Mouse (Mus musculus) small intestine, adult 2 months (tissue): ENCODE data around the gene Prkch. TPM values are rescaled to one million over a fixed set of nuclear protein-coding genes. Genes with fewer than 3 reads are reported as not detected.

Experiments
- H3K27ac ChIP-seq: fragments of 200-500 bp; 2 replicates; pipeline ENCODE4 v1.5.1; 2012; ENCODE audit warnings: low read depth, low read length, control low read depth, inconsistent platforms; ENCODE audit not compliant: insufficient read depth
- H3K27me3 ChIP-seq: fragments of 200-500 bp; 2 replicates; pipeline ENCODE4 v1.6.1; 2012; ENCODE audit warnings: mild to moderate bottlenecking, moderate library complexity, low read length, inconsistent platforms; ENCODE audit not compliant: control insufficient read depth, insufficient read depth
- H3K36me3 ChIP-seq: fragments of 200-500 bp; 2 replicates; pipeline ENCODE4 v1.6.1; 2012; ENCODE audit warnings: mild to moderate bottlenecking, low read length, control low read depth, inconsistent platforms; ENCODE audit not compliant: control insufficient read depth, insufficient read depth
- H3K4me1 ChIP-seq: fragments of 200-500 bp; 2 replicates; pipeline ENCODE4 v1.6.1; 2012; ENCODE audit warnings: low read length, inconsistent platforms, mixed read lengths; ENCODE audit not compliant: control insufficient read depth, insufficient read depth, insufficient read length
- H3K4me3 ChIP-seq: fragments of 200-500 bp; 2 replicates; pipeline ENCODE4 v1.5.1; 2012; ENCODE audit warnings: low read depth, mild to moderate bottlenecking, control low read depth, inconsistent platforms, low read length, moderate library complexity
- CTCF ChIP-seq: fragments of 200-500 bp; IDR thresholded peaks from 2 replicates; pipeline ENCODE4 v1.5.1; 2012; ENCODE audit warnings: low read depth, mild to moderate bottlenecking, control low read depth, inconsistent platforms, low read length, moderate library complexity, mixed read lengths; ENCODE audit not compliant: insufficient replicate concordance, insufficient read length; ENCODE audit errors: extremely low read depth
- POLR2A ChIP-seq: fragments of 200-500 bp; IDR thresholded peaks from 2 replicates; pipeline ENCODE4 v1.6.1; 2012; ENCODE audit warnings: low read depth, mild to moderate bottlenecking, control low read depth, inconsistent platforms, low read length, moderate library complexity
- WGBS: fragments of 180-500 bp; shearing (Covaris S2); methylation state at CpG from one replicate; pipeline ENCODE4 v1.1.7; 2018; 5-methylcytosine and 5-hydroxymethylcytosine counted together
- polyA plus RNA-seq: library from polyadenylated mRNA; depleted of rRNA; stranded (reverse); fragments of >200 nt; gene quantifications from 2 replicates; pipeline ENCODE4 v1.2.3, GENCODE M21; 2012

Prkch gene
- polyA plus RNA-seq, 1 experiment: 3.2 TPM

DNA sequence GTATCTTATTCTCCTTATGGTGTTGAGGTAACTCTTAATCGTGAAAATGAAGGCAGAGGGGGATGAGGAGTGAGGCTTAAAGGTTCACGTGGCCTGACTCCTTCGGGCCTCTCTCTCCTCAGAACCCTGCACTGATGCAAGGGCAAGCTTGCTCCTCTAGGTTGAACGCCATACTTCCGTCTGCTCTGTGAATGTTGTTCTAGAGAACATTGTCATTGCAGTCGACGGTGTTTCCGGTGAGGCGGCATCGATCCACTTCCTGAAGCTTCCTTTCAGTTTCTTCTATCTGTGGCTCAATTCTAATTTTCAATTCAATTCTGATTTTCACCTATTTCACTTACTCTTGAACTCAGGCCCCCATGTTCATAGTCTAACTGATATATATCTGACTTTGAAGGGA lies 139.3 kb downstream of the Prkch start:
- Histone ChIP-seq H3K27me3 (no peaks in the 10 kb centered on the region), H3K36me3 (no peaks in the 10 kb centered on the region), H3K4me1 (no peaks in the 10 kb centered on the region), H3K4me3 (no peak overlapping the region), H3K27ac (no peak overlapping the region)
- WGBS: 87% methylated on average over 10 of the region's 10 CpGs
- no peak for TF ChIP-seq POLR2A
- TF ChIP-seq CTCF: no peak

DNA sequence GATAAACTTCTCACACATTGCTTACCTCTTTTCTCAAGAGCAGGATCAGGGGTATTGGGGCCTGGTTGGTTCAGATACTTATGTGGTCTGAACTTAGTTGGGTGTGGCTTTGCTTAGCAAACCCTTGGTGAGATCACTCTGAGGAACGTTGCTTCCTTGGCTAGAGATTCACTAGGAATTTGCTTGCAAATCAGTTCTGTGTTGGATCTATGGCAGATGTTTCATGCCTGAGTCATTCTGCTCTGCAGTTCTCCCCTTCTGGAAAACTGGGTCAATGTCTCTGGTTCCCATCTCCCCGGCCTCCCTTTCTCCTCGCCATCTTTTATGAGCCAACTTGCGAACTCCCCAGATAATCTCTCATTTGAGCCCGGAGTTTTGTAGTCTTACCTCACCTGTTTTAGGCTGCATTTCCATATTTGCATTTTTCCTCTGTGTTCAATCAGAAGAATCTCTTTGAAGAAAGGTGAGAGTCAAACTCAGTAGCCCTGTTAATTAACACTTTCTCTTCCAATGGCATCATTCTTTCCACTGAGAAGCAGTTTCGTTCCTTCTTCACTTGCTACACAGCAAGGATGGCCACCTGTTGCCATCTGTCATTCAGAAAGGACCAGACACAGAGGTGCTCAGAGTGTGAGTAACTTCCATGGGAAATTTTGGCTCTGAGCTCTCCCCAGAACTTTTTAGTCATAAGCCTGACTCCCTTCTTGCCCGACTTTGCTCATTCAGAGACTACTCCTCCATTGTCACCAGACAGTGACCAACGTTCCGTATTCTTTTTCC lies 141.4 kb downstream of the Prkch start:
- no peaks in the 10 kb centered on the region for H3K27me3 ChIP-seq
- no peaks in the 10 kb centered on the region for H3K36me3 ChIP-seq
- H3K4me3 ChIP-seq: no peak overlapping the region
- no peak overlapping the region for H3K27ac ChIP-seq
- no peaks in the 10 kb centered on the region for H3K4me1 ChIP-seq
- WGBS: 81% methylated on average over 9 of the region's 9 CpGs
- TF ChIP-seq CTCF (no peak), POLR2A (no peak)

DNA sequence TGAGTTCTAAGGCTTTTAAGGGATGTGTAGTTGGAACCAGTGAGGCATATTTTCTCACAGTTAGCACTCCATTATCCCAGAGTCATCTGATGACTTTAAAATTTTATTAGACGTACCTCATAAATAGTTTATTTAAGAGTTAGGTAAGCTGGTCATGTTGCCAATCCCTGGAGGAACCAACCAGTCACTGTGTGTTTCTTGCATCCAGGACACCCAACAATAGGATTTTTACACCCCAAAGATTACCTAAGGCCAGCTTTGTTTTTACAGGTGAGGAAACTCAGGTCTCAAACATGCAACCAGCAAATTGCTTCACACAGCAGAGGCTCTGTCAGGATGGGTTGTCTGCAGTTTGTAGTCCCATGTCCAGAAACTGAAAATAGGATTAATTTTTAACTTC lies 142.4 kb downstream of the Prkch start:
- Histone ChIP-seq H3K27ac (no peak overlapping the region), H3K27me3 (no peaks in the 10 kb centered on the region), H3K4me1 (no peaks in the 10 kb centered on the region), H3K36me3 (no peaks in the 10 kb centered on the region), H3K4me3 (no peak overlapping the region)
- TF ChIP-seq POLR2A: no peak
- TF ChIP-seq CTCF: no peak
- WGBS: 83% methylated on average over 1 of the region's 1 CpGs

DNA sequence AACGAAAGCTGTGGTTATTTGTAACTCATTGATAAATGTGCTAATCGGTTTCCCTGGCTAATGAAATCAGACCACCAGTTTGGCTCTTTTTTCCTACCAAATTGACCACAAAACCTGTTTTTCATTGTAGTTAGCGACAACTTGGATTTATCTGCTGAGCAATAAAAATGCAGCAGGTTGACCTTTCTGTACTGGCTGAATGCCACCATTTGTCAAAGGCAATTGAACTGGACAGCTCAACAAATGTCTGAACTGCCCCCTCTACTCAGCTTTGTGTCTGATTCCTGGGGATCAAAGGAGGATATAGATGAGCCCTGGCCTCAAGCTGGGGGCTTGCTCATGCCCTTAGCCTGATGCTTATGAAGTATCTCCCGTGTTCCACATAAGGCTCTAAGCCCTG lies 146.0 kb downstream of the Prkch start:
- Histone ChIP-seq H3K4me3 (no peak overlapping the region), H3K4me1 (no peaks in the 10 kb centered on the region), H3K36me3 (no peaks in the 10 kb centered on the region), H3K27ac (no peak overlapping the region), H3K27me3 (no peaks in the 10 kb centered on the region)
- WGBS: 45% methylated on average over 4 of the region's 4 CpGs
- no peak for TF ChIP-seq CTCF
- TF ChIP-seq POLR2A: no peak

DNA sequence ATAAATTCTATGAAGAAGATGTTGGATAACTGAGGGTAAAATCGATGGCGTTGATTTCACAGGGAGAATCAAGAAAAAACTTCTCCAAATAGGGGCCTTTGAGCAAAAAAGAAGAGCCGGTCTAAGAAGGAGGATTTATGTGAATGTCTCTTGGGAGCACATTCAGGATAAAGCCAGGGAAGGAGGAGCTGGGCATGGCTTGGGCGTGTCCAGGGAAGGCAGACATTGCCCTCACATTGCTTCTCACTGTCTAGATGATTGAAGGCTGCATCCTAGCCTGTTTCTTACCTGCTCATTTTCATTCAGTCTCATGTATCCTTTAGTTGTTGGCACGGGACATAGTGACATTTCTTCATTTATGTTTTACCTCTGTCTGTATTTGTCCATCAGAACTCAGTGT lies 146.5 kb downstream of the Prkch start:
- WGBS: 79% methylated on average over 5 of the region's 5 CpGs

DNA sequence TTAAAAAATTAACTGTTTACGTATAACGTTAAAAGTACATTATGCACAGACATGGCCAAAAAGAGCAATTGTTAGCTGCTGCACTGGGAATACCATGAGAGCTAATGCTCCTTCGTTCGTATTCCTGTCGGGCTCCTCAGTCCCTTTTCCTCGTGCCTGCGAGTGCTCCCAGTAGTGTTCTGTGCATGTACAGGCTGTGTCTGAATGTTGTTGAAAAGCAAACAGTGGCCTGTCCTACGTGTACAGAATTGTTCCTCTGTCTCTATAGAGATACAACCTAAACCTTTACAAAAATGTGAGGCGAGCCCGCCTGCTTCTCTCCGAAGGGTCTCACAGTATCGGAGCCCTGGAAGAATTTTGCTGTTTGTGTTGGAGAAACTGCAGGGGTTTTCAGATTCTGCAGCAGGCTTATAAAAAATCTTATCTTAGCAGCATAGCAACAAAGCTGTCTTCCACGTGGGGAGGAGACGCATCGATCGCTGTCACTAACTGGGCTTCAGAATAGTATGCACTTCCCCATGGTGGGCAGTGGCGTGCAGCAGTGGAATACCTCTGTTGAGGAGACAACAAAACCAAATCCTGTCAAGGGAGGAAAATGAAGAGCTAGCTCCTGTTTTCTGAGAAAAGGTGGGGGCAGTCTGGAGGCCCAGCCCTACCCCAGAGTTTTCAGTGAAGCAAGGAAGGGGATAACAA lies 147.4 kb downstream of the Prkch start:
- Histone ChIP-seq H3K36me3 (no peaks in the 10 kb centered on the region), H3K4me1 (no peaks in the 10 kb centered on the region), H3K27ac (no peak overlapping the region), H3K4me3 (no peak overlapping the region), H3K27me3 (no peaks in the 10 kb centered on the region)
- WGBS: 82% methylated on average over 17 of the region's 17 CpGs
- TF ChIP-seq POLR2A: no peak
- TF ChIP-seq CTCF: no peak

More for the DNA sequence above, 146.5 kb downstream of the Prkch start:
- H3K4me3 ChIP-seq: no peak overlapping the region
- H3K4me1 ChIP-seq: no peaks in the 10 kb centered on the region
- H3K36me3 ChIP-seq: no peaks in the 10 kb centered on the region
- H3K27ac ChIP-seq: no peak overlapping the region
- no peaks in the 10 kb centered on the region for H3K27me3 ChIP-seq
- TF ChIP-seq CTCF: no peak

DNA sequence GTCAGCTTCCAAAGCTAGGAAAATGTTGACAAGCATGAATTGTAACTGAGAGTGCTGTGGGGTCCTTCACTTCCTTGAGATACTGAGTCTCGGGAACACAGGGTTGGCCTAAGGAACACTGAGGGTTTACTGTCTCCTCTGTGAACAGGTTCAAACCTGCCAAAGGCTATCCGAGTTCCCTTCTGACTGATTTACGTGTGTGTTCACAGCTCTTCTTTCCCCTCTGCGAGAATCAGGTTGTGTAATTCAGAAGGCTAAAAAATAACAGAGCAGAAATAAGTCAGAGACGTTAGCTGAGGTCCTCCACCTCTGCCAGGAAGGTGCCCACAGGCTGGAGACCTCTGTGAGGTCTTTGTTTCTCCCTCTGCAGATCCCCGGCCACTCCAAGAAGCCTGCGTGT lies 148.3 kb downstream of the Prkch start:
- WGBS: 83% methylated on average over 7 of the region's 7 CpGs
- no peaks in the 10 kb centered on the region for H3K36me3 ChIP-seq
- TF ChIP-seq CTCF (no peak), POLR2A (no peak)
- H3K27ac ChIP-seq: no peak overlapping the region
- H3K4me3 ChIP-seq: no peak overlapping the region
- no peaks in the 10 kb centered on the region for H3K4me1 ChIP-seq
- no peaks in the 10 kb centered on the region for H3K27me3 ChIP-seq

DNA sequence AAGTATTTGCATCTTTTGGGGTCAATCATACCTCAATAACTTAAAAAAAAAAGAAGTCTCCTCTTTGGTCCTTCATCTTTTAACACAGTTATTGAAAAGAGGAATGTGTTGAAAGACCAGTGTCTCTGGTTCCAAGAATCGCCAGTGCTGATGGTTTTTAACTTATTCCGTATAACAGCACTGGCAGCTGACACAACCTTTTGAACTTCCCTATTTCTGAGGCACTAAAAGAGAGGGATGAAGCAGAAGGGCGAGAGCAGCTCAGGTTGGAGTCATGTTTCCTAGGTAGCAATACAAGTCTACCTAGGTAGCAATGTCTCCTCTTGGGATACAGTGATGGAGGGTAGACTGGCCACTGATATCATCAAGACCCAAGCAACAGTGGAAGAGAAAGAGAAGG lies 152.3 kb downstream of the Prkch start:
- H3K4me3 ChIP-seq: no peak overlapping the region
- H3K27me3 ChIP-seq: 0 out of 2 replicates have a peak, but pooled peaks cover 4% of the 10 kb centered on the region
- H3K4me1 ChIP-seq: no peaks in the 10 kb centered on the region
- TF ChIP-seq CTCF (no peak), POLR2A (no peak)
- WGBS: 78% methylated on average over 3 of the region's 3 CpGs
- H3K36me3 ChIP-seq: no peaks in the 10 kb centered on the region
- no peak overlapping the region for H3K27ac ChIP-seq
